Mouse (Mus musculus) heart, postnatal 0 days (tissue): ENCODE measurements at regions not wholly inside any gene's neighbourhood (a gene's known extent, or its start where the extent isn't known, plus 50 kb on each side); places are given as distances from the start of the nearest gene placed in this dataset.

Experiments used
- ATAC-seq: fragments of 200-750 bp; cut with Nextera tagmentation; 2 replicates; pipeline ENCODE4 v1.8.0; 2017; ENCODE audit warnings: low read depth, moderate number of reproducible peaks, moderate library complexity; ENCODE audit not compliant: insufficient read depth
- DNase-seq: peaks from one replicate; pipeline ENCODE4 v3.0.0-alpha.2; 2016; ENCODE audit warnings: low spot score
- H3K27ac ChIP-seq: fragments of 300-500 bp; sonication (generic); 2 replicates; pipeline ENCODE4 v1.5.1; 2014; ENCODE audit warnings: low read depth, mild to moderate bottlenecking
- H3K27me3 ChIP-seq: fragments of 300-500 bp; sonication (generic); 2 replicates; pipeline ENCODE4 v1.6.1; 2014; ENCODE audit warnings: low read length, mixed read lengths; ENCODE audit not compliant: control insufficient read depth, insufficient read depth
- H3K36me3 ChIP-seq: fragments of 300-500 bp; sonication (generic); replicated peaks from 2 replicates; pipeline ENCODE4 v1.6.1; 2014; ENCODE audit warnings: low read length, mixed read lengths; ENCODE audit not compliant: control insufficient read depth, insufficient read depth
- H3K4me1 ChIP-seq: fragments of 300-500 bp; sonication (generic); 2 replicates; pipeline ENCODE4 v1.6.1; 2014; ENCODE audit warnings: antibody characterized with exemption; ENCODE audit not compliant: control insufficient read depth, insufficient read depth
- H3K4me2 ChIP-seq: fragments of 300-500 bp; sonication (generic); 2 replicates; pipeline ENCODE4 v1.6.1; 2014; ENCODE audit warnings: low read depth, mild to moderate bottlenecking, low read length, moderate library complexity
- H3K4me3 ChIP-seq: fragments of 300-500 bp; sonication (generic); 2 replicates; pipeline ENCODE4 v1.5.1; 2014; ENCODE audit warnings: low read depth, low read length
- H3K9ac ChIP-seq: fragments of 300-500 bp; sonication (generic); replicated peaks from 2 replicates; pipeline ENCODE4 v1.6.1; 2014; ENCODE audit warnings: low read depth, low read length, mixed read lengths
- H3K9me3 ChIP-seq: fragments of 300-500 bp; sonication (generic); replicated peaks from 2 replicates; pipeline ENCODE4 v1.6.1; 2016; ENCODE audit warnings: low read length; ENCODE audit not compliant: control insufficient read depth
- CTCF ChIP-seq: IDR thresholded peaks from 2 replicates; pipeline ENCODE4 v1.5.1; 2016; ENCODE audit warnings: antibody characterized with exemption, control low read depth, low read depth
- EP300 ChIP-seq: IDR thresholded peaks from 2 replicates; pipeline ENCODE4 v1.6.1; 2016; ENCODE audit warnings: antibody characterized with exemption, low read depth
- WGBS: fragments of 180-500 bp; shearing (Covaris S2); extraction: QIAGEN DNeasy Blood & Tissue Kit; methylation state at CpG from one replicate; pipeline ENCODE4 v1.1.7; 2014; 5-methylcytosine and 5-hydroxymethylcytosine counted together

DNA sequence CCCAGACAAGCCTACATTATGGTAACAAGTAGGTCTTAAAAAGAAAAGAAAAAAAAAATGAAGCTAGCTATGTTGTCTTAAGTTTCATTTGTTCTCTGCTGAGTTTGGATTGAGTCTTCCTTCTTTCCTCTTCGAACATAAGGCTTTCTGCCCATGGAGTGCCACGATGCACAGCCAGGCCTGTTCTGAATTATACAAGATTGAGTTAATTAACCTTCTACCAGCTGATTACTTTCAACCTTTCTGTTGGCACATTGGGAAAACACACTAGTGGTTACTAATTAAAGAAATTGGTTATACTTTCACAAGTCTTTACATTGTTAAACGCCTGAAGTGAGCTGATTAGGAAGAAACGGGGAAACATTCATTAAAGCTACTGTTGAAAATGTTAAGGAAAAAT, 155.5 kb upstream of the Sptlc3 start:
- Histone ChIP-seq H3K27ac (no peak overlapping the region), H3K4me2 (no peak overlapping the region), H3K27me3 (no peaks in the 10 kb centered on the region), H3K36me3 (no peaks in the 10 kb centered on the region), H3K4me3 (no peak overlapping the region), H3K4me1 (no peaks in the 10 kb centered on the region), H3K9ac (no peak overlapping the region), H3K9me3 (no peaks in the 10 kb centered on the region)
- ATAC-seq (no peak), DNase-seq (no peak)
- no peak for TF ChIP-seq EP300
- no peak for TF ChIP-seq CTCF
- WGBS, result 77% methylated on average over 4 of the region's 4 CpGs

DNA sequence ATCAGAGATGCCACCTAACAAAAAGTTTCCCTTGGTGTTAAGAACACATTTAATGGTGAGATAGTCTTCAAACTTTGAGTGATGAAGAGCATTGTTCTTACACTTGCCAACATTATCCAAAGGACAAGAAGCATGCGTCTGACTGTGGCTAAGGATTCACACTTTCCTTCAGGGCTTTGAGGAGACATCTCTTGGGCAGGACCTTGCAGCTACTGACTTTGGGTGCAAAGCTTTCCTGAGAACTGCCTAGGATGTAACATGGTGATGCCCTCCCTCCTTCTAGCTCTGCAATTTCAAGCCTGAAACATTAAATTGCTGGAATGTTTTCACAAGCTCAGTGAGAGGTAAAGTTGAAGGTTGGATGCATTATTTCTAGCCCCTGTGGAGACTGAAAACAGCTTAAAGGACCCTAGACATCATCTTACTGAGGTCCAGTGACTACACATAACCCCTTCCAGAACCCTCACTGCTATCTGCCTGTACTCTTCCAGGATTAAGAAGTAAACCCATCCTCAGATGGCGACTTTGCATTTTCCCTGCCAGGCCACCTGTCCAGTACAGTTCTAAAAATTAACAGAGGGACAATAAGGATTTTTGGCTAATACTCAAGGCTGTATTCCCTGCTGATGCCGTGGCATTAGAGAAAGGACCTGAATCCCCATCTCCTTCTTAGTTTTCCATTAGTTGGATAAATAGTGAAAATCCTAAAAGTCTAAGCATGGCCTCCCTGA, 137.3 kb upstream of the Sptlc3 start:
- Histone ChIP-seq H3K4me2 (no peak overlapping the region), H3K4me1 (no peaks in the 10 kb centered on the region), H3K4me3 (no peak overlapping the region), H3K9me3 (no peaks in the 10 kb centered on the region), H3K27ac (no peak overlapping the region), H3K27me3 (no peaks in the 10 kb centered on the region), H3K36me3 (no peaks in the 10 kb centered on the region), H3K9ac (no peak overlapping the region)
- ATAC-seq (no peak), DNase-seq (no peak)
- 67% methylated on average over 3 of the region's 3 CpGs for WGBS
- TF ChIP-seq CTCF (no peak), EP300 (no peak)

DNA sequence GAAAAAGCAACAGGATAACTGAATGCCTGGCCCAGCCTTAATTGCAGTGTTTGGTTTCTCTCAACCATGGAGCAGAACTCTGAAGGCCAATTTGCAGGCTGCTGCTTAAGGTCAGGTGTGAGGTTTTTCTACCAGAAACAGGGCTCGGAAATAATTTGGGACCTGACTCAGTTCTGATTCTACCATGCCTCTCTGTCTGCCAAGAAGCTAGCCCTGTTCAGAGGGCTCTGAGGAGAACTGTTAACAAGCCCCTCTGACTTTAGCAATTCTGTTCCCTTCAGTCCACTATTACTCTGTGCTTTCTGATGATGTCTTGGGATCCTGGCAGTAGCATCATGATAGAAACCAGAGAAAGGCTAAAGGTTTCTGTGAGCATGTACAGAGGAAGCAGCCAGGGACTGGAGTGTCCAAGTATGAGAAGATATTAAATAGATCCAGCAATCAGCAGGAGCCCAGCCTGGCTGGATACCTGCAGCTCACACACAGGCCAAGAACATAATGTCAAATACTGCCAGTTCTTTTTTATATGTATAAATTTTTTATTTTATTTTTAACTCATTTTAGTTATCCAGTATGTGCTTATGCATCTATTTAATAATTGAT, 131.4 kb upstream of the Sptlc3 start:
- ATAC-seq (no peak), DNase-seq (no peak)
- Histone ChIP-seq H3K36me3 (no peaks in the 10 kb centered on the region), H3K4me2 (no peak overlapping the region), H3K4me3 (no peak overlapping the region), H3K9ac (no peak overlapping the region), H3K27ac (no peak overlapping the region), H3K9me3 (no peaks in the 10 kb centered on the region), H3K4me1 (no peaks in the 10 kb centered on the region), H3K27me3 (no peaks in the 10 kb centered on the region)
- 67% methylated on average over 1 of the region's 1 CpGs for WGBS
- TF ChIP-seq EP300 (no peak), CTCF (no peak)

DNA sequence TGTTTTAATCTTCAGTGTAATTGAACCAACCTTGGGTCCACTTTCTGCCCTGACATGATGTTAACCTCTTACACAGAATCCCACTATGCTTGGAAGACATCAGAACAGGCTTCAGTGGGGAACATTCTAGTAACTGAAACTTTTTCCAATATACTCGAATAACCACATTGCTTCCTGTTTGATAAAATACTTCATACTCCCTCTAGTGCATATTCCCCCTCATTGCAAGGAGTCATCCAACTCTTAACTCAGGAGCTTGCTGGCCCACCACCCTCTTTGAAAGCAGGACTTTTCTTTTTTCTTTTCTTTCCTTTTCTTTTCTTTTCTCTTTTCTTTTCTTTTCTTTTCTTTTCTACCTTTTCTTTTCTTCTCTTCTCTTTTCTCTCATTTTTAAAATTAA, 123.6 kb upstream of the Sptlc3 start:
- WGBS, result 21% methylated on average over 1 of the region's 1 CpGs

DNA sequence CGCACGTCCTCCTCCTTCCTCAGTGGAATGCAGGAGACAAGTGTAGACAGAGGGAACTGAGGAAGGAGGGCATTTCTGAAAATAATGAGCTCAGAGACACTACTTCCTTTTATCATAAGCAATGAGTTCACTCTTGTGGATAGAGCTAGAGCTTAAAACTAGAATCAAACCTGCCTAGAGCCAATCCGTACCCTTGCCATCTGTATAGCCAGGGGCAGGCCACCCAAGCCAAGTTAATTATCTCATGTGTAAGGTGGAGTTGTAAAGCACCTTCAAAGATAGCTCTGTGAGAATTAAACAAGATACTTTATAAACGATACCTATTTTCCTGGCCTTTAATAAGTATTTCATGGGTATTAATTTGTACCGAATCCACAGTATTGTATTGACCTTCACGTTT, 113.4 kb upstream of the Sptlc3 start:
- ATAC-seq (no peak), DNase-seq (no peak)
- H3K4me2 ChIP-seq, result no peak overlapping the region
- H3K36me3 ChIP-seq, result no peaks in the 10 kb centered on the region
- no peak overlapping the region for H3K9ac ChIP-seq
- no peaks in the 10 kb centered on the region for H3K9me3 ChIP-seq
- H3K4me1 ChIP-seq, result no peaks in the 10 kb centered on the region
- H3K27me3 ChIP-seq, result no peaks in the 10 kb centered on the region
- 68% methylated on average over 6 of the region's 6 CpGs for WGBS
- no peak overlapping the region for H3K4me3 ChIP-seq
- H3K27ac ChIP-seq, result no peak overlapping the region
- TF ChIP-seq CTCF, result no peak
- no peak for TF ChIP-seq EP300

More for the DNA sequence above, 123.6 kb upstream of the Sptlc3 start:
- Histone ChIP-seq H3K9ac (no peak overlapping the region), H3K4me2 (no peak overlapping the region), H3K27me3 (no peaks in the 10 kb centered on the region), H3K36me3 (no peaks in the 10 kb centered on the region), H3K4me3 (no peak overlapping the region), H3K27ac (no peak overlapping the region), H3K9me3 (no peaks in the 10 kb centered on the region), H3K4me1 (no peaks in the 10 kb centered on the region)
- DNase-seq (peak; percentile 43), ATAC-seq (no peak)
- TF ChIP-seq CTCF, result peak; percentile 50
- no peak for TF ChIP-seq EP300
